8 mouse cellular contexts compared by ENCODE assay signal in genomic region chr9:97013153-97013552, GRCm38 (mm10). TPM values are rescaled to one million over a fixed set of nuclear protein-coding genes. Genes with fewer than 3 reads are reported as not detected.
A peak's percentile ranks its signal among the peaks of the same experiment; 100 is the strongest.
DNase-seq lines count a peak whose midpoint lies in the region; ATAC-seq and TF ChIP-seq lines count a peak whose summit lies in the region.

No protein-coding gene starts in this region.

- WGBS in neural tube, embryonic 14.5 days: 6% methylated on average over 6 of the region's 6 CpGs

- H3K9me3 ChIP-seq in E14TG2a.4 (ENCODE audit: low read length) (peaks cover 5% of the 10 kb centered on the region), ES-E14 (ENCODE audit: control insufficient read depth, insufficient read depth, low read depth, low read length) (no peaks in the 10 kb centered on the region)
- H3K9me3 ChIP-seq in neural tube, embryonic 14.5 days (ENCODE audit: control insufficient read depth, low read length): no peaks in the 10 kb centered on the region

- no peak overlapping the region; the same call in 1 of the 2 replicates for H3K4me2 ChIP-seq in neural tube, embryonic 14.5 days (ENCODE audit: low read depth, low read length)

- no peak overlapping the region for H3K9ac ChIP-seq in ES-E14 (ENCODE audit: insufficient read depth, low read depth, low read length, poor library complexity, severe bottlenecking)
- no peak overlapping the region for H3K9ac ChIP-seq in neural tube, embryonic 14.5 days (replicated peaks; ENCODE audit: low read depth, low read length)

- peak overlapping the region; percentile 41; the same call in 1 of the 2 replicates for H3K4me3 ChIP-seq in E14TG2a.4 (replicated peaks; ENCODE audit: low read length)
- H3K4me3 ChIP-seq in ES-E14 (ENCODE audit: insufficient read depth in 1 of 2, low read depth in 1 of 2, low read length in 2 of 2, poor library complexity in 1 of 2, severe bottlenecking in 1 of 2): no peak overlapping the region
- no peak overlapping the region for H3K4me3 ChIP-seq in neural tube, embryonic 14.5 days (ENCODE audit: low read depth, low read length)

- no peak for TF ChIP-seq CTCF in E14TG2a.4 (conservative IDR thresholded peaks at IDR 0.05; ENCODE audit: low read length)

- H3K4me1 ChIP-seq in E14TG2a.4 (replicated peaks; ENCODE audit: low read depth, low read length) (peaks cover 80% of the 10 kb centered on the region), ES-E14 (ENCODE audit: control insufficient read depth in 2 of 2, insufficient read depth in 2 of 2, low read length in 2 of 2, poor library complexity in 1 of 2) (peaks cover 3 to 27% of the 10 kb centered on the region in 2 experiments; a peak in 3 of 4 replicates)
- peaks cover 55% of the 10 kb centered on the region for H3K4me1 ChIP-seq in neural tube, embryonic 14.5 days (ENCODE audit: control insufficient read depth, insufficient read depth, low read length)

- peak overlapping the region; percentile 21; the same call in 1 of the 2 replicates for H3K27ac ChIP-seq in ES-E14 (ENCODE audit: insufficient read depth, low read depth, low read length, poor library complexity, severe bottlenecking)
- H3K27ac ChIP-seq in neural tube, embryonic 14.5 days (ENCODE audit: low read depth, low read length): peak overlapping the region; percentile 61; the same call in 1 of the 2 replicates

- H3K27me3 ChIP-seq in E14TG2a.4 (ENCODE audit: insufficient read depth, low read length): peaks cover 38% of the 10 kb centered on the region
- no peaks in the 10 kb centered on the region for H3K27me3 ChIP-seq in neural tube, embryonic 14.5 days (ENCODE audit: control insufficient read depth, insufficient read depth, low read length)

- DNase-seq in ES-E14 (ENCODE audit: low read depth, low spot score): peak; percentile 57
- DNase-seq in frontal cortex, postnatal 25 days (ENCODE audit: low spot score in 2 of 2): peak; percentile 30 to 57
- DNase-seq in layer of hippocampus, adult 18-20 months (ENCODE audit: low spot score in 2 of 2): peak; percentile 34 to 50
- DNase-seq in cerebellum, adult 18-20 months: no peak

- in situ Hi-C loops in ES-E14 (cut with MboI; ENCODE audit: low sequenced_read_pairs in 2 of 2, unreplicated experiment in 2 of 2): no loop called here

- ATAC-seq in neural tube, embryonic 14.5 days (ENCODE audit: low read depth): peak; percentile 44; the same call in 1 of the 2 replicates
- no peak for ATAC-seq in cerebellum, adult (ENCODE audit: insufficient number of reproducible peaks, low FRiP score, low TSS enrichment)
- no peak for ATAC-seq in erythroid progenitor cell, adult 5-6 weeks (replicated peaks; ENCODE audit: low FRiP score, poor library complexity, severe bottlenecking)

- no peaks in the 10 kb centered on the region for H3K36me3 ChIP-seq in E14TG2a.4 (ENCODE audit: insufficient read depth, low read length)
- no peaks in the 10 kb centered on the region for H3K36me3 ChIP-seq in ES-E14 (ENCODE audit: control insufficient read depth, insufficient read depth, low read length, poor library complexity, severe bottlenecking)
- no peaks in the 10 kb centered on the region for H3K36me3 ChIP-seq in neural tube, embryonic 14.5 days (ENCODE audit: control insufficient read depth, insufficient read depth, low read length)

TF ChIP-seq in ES-E14, 5 proteins besides CTCF, POLR2A, EP300 and RAD21:
- TF ChIP-seq CHD2 (IDR thresholded peaks at IDR 0.05; ENCODE audit: low read depth, low read length) (no peak), ZNF384 (IDR thresholded peaks at IDR 0.05; ENCODE audit: low read depth, low read length) (no peak), MAFK (IDR thresholded peaks at IDR 0.05; ENCODE audit: insufficient read depth, low read depth, low read length) (no peak)
TF ChIP-seq in ES-E14: peak in this region for 0.

RNA-seq across cellular contexts. Expression of gene Spsb4, which starts 5.5 kb away (rescaled TPM):
- 1.6 and 1.7 TPM in 2 replicates for total RNA-seq in ES-E14 (2012; rRNA removed)
- 1 to 10 TPM; 4.8 to 5.0 TPM for total RNA-seq in layer of hippocampus, adult 18-20 months (2021)
- 22.9 and 29.7 TPM in 2 replicates for polyA plus RNA-seq in neural tube, embryonic 14.5 days (2014; fragmentation: Nextera tagmentation; extraction: Ambion mirVana)
- total RNA-seq in erythroid progenitor cell, adult 5-6 weeks (2015; ENCODE audit: low replicate concordance): 3.4 TPM in 1 of 2 replicates, not detected in the other
- not detected in 2 replicates for total RNA-seq in erythroid progenitor cell, adult 5-6 weeks (2017; ENCODE audit: low replicate concordance)

Comparison
In these comparisons a context has a peak if more than half of its experiments do, and no peak if none do; other contexts are left out.
1. DNase-seq: peak in ES-E14 (single experiment), frontal cortex, postnatal 25 days (2 of 2) and layer of hippocampus, adult 18-20 months (2 of 2); none in cerebellum, adult 18-20 months (0 of 2).